Mouse (Mus musculus): Measurements from ENCODE around the gene Myrfl. TPM values are rescaled to one million over a fixed set of nuclear protein-coding genes. Genes with fewer than 3 reads are reported as not detected.

Myrfl gene
- polyA plus RNA-seq, 1 experiment from 2014 or later, result 1.2 TPM

DNA sequence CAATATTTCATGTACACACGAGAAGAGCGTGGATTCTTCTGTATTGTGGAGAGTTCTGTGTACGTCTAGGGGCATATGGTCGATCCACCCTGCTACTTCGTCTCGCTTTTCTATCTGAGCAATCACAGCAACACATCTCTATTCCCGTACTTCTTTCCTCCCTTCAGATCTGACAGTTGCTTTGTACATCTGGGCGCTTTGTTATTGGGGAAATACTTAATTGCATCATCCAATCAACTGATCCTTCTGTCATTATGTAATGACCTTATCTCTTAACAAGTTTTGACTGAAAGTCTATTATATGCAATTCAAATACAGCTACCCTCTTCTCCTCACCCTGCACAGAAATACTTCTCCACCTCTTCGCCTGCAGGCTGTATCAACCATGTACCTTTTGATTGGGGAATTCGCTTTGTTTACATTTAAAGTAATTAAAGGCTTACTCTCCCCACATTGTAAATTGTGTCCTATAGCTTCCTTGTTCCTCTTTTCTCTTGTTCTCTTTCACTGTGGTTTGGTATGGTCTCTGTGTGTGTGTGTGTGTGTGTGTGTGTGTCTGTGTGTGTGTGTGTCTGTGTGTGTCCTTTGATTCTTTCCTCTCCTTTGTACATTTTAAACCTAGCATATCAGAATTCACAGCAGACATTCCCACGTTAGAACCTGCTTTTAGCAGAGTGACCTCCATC lies 29.9 kb upstream of the Myrfl start:
- H3K4me3 ChIP-seq (replicated peaks), result no peak overlapping the region
- no peaks in the 10 kb centered on the region for H3K4me1 ChIP-seq
- H3K9ac ChIP-seq, result no peak overlapping the region
- H3K9me3 ChIP-seq, result no peaks in the 10 kb centered on the region
- 80% methylated on average over 11 of the region's 11 CpGs for WGBS
- no peak for ATAC-seq (ENCODE audit: insufficient read depth, low FRiP score, low read depth)
- H3K4me2 ChIP-seq, result no peak overlapping the region
- no peak overlapping the region for H3K27ac ChIP-seq
- H3K27me3 ChIP-seq (replicated peaks), result no peaks in the 10 kb centered on the region
- H3K36me3 ChIP-seq, result no peaks in the 10 kb centered on the region

DNA sequence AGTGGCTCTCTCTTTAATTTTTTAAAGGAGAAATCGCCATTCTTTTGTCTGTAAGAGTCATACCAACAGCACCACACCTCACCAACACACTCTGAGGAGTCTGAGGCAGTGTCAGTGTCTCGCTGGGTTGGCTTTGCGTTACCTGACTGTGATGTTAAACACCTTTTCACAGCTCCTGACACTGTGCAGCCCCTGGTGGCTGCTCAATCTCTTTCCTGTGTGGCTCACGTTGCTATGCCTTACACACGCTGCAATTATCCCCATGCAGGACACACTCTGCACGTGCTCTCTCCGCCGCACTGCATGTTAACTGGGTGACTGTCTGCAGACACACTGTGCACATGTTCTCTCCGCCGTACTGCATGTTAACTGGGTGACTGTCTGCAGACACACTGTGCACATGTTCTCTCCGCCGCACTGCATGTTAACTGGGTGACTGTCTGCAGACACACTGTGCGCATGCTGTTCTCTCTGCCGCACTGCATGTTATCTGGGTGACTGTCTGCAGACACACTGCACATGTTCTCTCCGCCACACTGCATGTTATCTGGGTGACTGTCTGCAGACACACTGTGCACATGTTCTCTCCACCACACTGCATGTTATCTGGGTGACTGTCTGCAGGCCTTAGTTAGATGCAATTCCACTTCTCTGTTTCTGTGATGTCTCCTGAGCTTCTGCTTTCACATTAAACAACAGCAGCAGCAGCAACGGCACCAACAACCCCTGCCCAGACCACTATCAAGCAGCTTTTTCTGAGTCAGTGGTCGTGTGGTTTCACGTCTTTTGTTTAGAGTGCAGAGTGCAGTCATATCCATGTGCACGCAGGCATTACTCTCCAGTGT lies 27.2 kb upstream of the Myrfl start:
- no peaks in the 10 kb centered on the region for H3K36me3 ChIP-seq
- H3K4me2 ChIP-seq, result no peak overlapping the region
- ATAC-seq (ENCODE audit: insufficient read depth, low FRiP score, low read depth), result no peak
- no peak overlapping the region for H3K9ac ChIP-seq
- no peak overlapping the region for H3K4me3 ChIP-seq (replicated peaks)
- no peak overlapping the region for H3K27ac ChIP-seq
- H3K27me3 ChIP-seq (replicated peaks), result no peaks in the 10 kb centered on the region
- H3K4me1 ChIP-seq, result no peaks in the 10 kb centered on the region
- WGBS, result 90% methylated on average over 19 of the region's 19 CpGs
- H3K9me3 ChIP-seq, result no peaks in the 10 kb centered on the region

DNA sequence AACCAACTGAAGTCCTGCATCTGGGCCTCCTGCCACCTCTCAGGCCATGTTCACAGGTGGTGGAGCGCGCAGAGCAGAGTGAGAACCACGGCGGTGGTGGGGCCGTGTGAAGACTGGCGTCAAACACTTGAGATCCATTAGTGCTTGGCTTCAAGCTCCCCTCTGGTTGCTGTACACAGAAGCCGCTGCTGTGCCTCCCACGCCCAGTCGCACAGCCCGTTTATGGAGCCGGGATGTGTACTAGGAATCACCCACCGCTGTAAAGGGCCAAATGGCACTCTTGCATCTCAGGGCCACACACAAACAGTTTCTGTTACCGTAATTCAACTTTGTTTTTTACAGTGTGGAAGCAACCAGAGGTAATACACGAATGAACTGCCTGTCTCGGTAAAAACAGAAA lies 25.4 kb upstream of the Myrfl start:
- Histone ChIP-seq H3K9ac (no peak overlapping the region), H3K36me3 (0 out of 2 replicates have a peak, but pooled peaks cover 2% of the 10 kb centered on the region), H3K4me1 (no peaks in the 10 kb centered on the region), H3K27ac (no peak overlapping the region), H3K27me3 (replicated peaks) (no peaks in the 10 kb centered on the region), H3K4me2 (no peak overlapping the region), H3K4me3 (replicated peaks) (no peak overlapping the region), H3K9me3 (no peaks in the 10 kb centered on the region)
- 85% methylated on average over 15 of the region's 15 CpGs for WGBS
- ATAC-seq (ENCODE audit: insufficient read depth, low FRiP score, low read depth), result no peak

DNA sequence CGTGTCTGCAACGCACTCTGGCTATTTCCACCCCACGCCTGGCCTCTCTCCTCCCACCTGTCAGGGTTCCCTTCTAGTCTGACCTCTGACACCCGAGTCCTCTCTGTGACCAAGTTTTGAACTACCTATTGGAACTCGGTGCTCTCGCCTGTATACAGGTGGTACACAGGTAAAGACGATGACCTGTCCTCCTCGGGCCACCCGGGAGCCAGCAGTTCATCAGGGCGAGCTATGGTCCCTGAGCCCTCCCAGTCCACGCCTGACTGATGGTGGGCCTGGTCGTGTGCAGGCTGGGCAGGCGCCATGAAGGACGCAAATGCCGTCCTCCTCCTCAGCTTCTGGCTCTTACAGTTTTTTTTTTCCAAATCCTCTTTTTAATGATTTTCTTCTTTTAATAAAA lies 24.7 kb upstream of the Myrfl start:
- no peak for ATAC-seq (ENCODE audit: insufficient read depth, low FRiP score, low read depth)
- Histone ChIP-seq H3K9me3 (no peaks in the 10 kb centered on the region), H3K27ac (no peak overlapping the region), H3K27me3 (replicated peaks) (no peaks in the 10 kb centered on the region), H3K4me2 (no peak overlapping the region), H3K9ac (no peak overlapping the region), H3K36me3 (0 out of 2 replicates have a peak, but pooled peaks cover 2% of the 10 kb centered on the region), H3K4me1 (no peaks in the 10 kb centered on the region), H3K4me3 (replicated peaks) (no peak overlapping the region)
- WGBS, result 81% methylated on average over 15 of the region's 15 CpGs

DNA sequence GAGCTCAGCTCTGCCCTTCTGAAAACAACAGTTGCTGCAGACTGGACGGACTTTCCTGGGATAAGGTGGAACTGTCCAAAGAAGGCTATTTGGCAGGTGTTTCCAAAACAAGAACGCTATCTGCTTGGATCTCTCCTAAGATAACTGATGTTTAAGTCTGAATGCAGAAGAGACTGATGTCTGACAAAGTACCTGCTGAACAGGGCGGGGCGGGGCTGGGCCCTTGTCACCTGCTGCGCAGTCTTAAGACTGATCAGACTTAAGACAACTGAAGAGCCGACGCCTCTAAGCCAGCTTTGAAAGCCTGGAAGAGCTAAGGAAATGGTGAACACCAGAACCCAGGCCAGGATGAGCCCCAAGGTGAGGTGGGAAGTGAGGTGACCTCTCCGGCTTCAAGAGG lies 23.9 kb upstream of the Myrfl start:
- H3K27ac ChIP-seq, result no peak overlapping the region
- no peak overlapping the region for H3K4me2 ChIP-seq
- 0 out of 2 replicates have a peak, but pooled peaks cover 2% of the 10 kb centered on the region for H3K36me3 ChIP-seq
- ATAC-seq (ENCODE audit: insufficient read depth, low FRiP score, low read depth), result no peak
- WGBS, result 88% methylated on average over 8 of the region's 8 CpGs
- H3K9me3 ChIP-seq, result no peaks in the 10 kb centered on the region
- H3K9ac ChIP-seq, result no peak overlapping the region
- no peak overlapping the region for H3K4me3 ChIP-seq (replicated peaks)
- H3K27me3 ChIP-seq (replicated peaks), result no peaks in the 10 kb centered on the region
- H3K4me1 ChIP-seq, result no peaks in the 10 kb centered on the region

DNA sequence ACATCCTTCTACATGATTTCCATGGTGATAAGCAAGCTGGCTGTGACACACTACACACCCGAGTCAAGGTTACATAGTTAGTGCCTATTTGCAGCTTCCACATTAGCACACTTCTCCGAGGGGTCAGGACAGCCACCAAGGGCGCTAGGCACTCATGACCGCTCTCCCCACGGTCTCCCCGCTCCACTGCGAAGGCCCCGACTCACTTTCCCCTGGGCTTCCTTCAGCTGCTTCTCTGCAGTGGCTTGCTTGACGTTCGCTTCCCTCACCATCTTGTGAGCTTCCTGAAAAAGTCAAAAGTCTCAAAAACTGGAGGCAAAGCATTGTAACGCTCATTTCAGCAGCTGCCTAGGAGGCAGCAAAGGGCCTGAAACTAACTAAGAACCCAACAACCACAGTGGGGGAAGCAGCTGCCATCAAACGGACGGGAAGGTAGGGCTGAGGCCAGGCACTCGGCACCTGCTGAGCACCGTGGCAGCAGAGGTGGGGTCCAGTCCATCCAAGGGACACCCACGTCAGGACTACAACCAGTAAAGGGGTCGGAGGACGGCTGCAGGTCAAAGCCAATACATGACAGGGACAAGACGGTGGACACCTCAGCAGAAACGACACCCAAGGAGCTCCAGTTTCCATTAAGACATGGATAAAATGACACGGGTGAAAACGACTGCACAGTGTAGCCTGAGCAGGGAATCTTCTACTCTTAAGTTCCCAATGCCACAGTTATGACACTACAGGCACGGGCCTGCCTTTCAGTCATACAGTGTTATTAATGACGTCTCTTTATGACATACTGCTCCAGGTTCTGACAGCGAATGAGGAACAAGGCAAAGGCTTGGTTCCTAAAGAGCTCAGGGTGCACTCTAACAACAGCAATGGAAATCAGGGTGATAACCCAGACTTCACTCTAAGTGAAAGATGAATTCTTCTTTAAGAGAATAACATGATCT lies 22.9 kb upstream of the Myrfl start:
- Histone ChIP-seq H3K9me3 (no peaks in the 10 kb centered on the region), H3K4me2 (no peak overlapping the region), H3K27ac (no peak overlapping the region), H3K27me3 (replicated peaks) (no peaks in the 10 kb centered on the region), H3K4me3 (replicated peaks) (no peak overlapping the region), H3K9ac (no peak overlapping the region), H3K36me3 (0 out of 2 replicates have a peak, but pooled peaks cover 4% of the 10 kb centered on the region), H3K4me1 (no peaks in the 10 kb centered on the region)
- ATAC-seq (ENCODE audit: insufficient read depth, low FRiP score, low read depth), result no peak
- WGBS, result 83% methylated on average over 25 of the region's 25 CpGs

GRCm38 (mm10) chr10:116916581-116916980 lies 19.9 kb upstream of the Myrfl start:
- no peak overlapping the region for H3K9ac ChIP-seq
- ATAC-seq (ENCODE audit: insufficient read depth, low FRiP score, low read depth), result no peak
- H3K27me3 ChIP-seq (replicated peaks), result no peaks in the 10 kb centered on the region
- no peak overlapping the region for H3K4me2 ChIP-seq
- WGBS, result 82% methylated on average over 8 of the region's 8 CpGs
- H3K4me3 ChIP-seq (replicated peaks), result no peak overlapping the region
- no peaks in the 10 kb centered on the region for H3K4me1 ChIP-seq
- H3K27ac ChIP-seq, result no peak overlapping the region
- H3K9me3 ChIP-seq, result no peaks in the 10 kb centered on the region
- H3K36me3 ChIP-seq, result 0 out of 2 replicates have a peak, but pooled peaks cover 6% of the 10 kb centered on the region

DNA sequence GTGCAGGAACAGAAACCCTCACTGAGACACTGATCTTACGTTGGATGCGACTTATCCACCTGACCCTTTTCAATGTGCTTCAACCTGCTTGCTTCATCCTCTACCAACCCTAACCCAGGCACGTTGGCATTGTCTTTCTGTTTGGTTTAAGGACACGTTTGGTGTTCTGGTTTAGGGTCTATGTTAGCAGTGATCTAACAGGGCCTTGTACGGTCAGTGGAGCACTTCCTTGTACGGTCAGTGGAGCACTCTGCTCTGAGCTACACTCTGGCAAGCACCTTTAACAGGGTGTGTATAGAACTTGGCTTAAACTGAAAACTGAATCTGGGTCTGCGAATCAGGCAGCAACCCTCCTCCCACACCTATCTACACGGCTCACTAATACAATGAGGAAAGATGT lies 18.6 kb upstream of the Myrfl start:
- Histone ChIP-seq H3K9ac (no peak overlapping the region), H3K27ac (no peak overlapping the region), H3K4me3 (replicated peaks) (no peak overlapping the region), H3K36me3 (0 out of 2 replicates have a peak, but pooled peaks cover 6% of the 10 kb centered on the region), H3K9me3 (no peaks in the 10 kb centered on the region), H3K4me1 (no peaks in the 10 kb centered on the region), H3K27me3 (replicated peaks) (no peaks in the 10 kb centered on the region), H3K4me2 (no peak overlapping the region)
- WGBS, result 92% methylated on average over 8 of the region's 8 CpGs
- no peak for ATAC-seq (ENCODE audit: insufficient read depth, low FRiP score, low read depth)

DNA sequence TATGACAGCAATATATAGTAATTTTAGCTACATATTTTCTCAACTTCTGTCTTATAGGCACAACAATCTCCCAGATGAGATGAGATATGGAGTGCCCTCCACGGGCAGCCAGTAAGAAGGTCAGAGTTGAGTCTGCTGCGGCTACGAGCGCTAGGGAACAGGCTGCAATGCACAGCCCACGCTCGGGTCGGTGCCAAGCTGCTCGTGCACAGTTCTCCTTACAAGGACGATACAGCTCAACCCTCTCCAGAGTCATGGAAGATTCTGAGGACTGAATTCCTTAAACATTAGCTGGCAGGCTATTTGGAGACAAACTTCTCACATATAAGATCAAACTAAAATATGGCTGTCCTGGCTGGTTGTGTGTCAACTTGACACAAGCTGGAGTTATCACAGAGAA lies 17.9 kb upstream of the Myrfl start:
- no peak overlapping the region for H3K4me3 ChIP-seq (replicated peaks)
- 0 out of 2 replicates have a peak, but pooled peaks cover 13% of the 10 kb centered on the region for H3K36me3 ChIP-seq
- no peaks in the 10 kb centered on the region for H3K4me1 ChIP-seq
- ATAC-seq (ENCODE audit: insufficient read depth, low FRiP score, low read depth), result no peak; the same call in 1 of the 2 replicates
- WGBS, result 81% methylated on average over 9 of the region's 9 CpGs
- no peaks in the 10 kb centered on the region for H3K27me3 ChIP-seq (replicated peaks)
- no peak overlapping the region for H3K27ac ChIP-seq
- no peaks in the 10 kb centered on the region for H3K9me3 ChIP-seq
- no peak overlapping the region for H3K9ac ChIP-seq
- H3K4me2 ChIP-seq, result no peak overlapping the region

GRCm38 (mm10) chr10:116913647-116914273 lies 17.0 kb upstream of the Myrfl start:
- peak; percentile 65 for ATAC-seq (ENCODE audit: insufficient read depth, low FRiP score, low read depth)
- Histone ChIP-seq H3K4me3 (replicated peaks) (no peak overlapping the region), H3K4me1 (no peaks in the 10 kb centered on the region), H3K4me2 (no peak overlapping the region), H3K9ac (no peak overlapping the region), H3K27ac (no peak overlapping the region; the same call in 1 of the 2 replicates), H3K9me3 (no peaks in the 10 kb centered on the region), H3K36me3 (0 out of 2 replicates have a peak, but pooled peaks cover 14% of the 10 kb centered on the region), H3K27me3 (replicated peaks) (no peaks in the 10 kb centered on the region)
- 75% methylated on average over 17 of the region's 17 CpGs for WGBS

GRCm38 (mm10) chr10:116912850-116913249 lies 16.1 kb upstream of the Myrfl start:
- Histone ChIP-seq H3K4me1 (no peaks in the 10 kb centered on the region), H3K9me3 (no peaks in the 10 kb centered on the region), H3K27ac (0 out of 2 replicates have a peak overlapping the region, but pooled peaks have one; percentile 19), H3K4me2 (no peak overlapping the region), H3K27me3 (replicated peaks) (no peaks in the 10 kb centered on the region), H3K9ac (no peak overlapping the region), H3K4me3 (replicated peaks) (no peak overlapping the region), H3K36me3 (0 out of 2 replicates have a peak, but pooled peaks cover 12% of the 10 kb centered on the region)
- 83% methylated on average over 9 of the region's 9 CpGs for WGBS
- no peak for ATAC-seq (ENCODE audit: insufficient read depth, low FRiP score, low read depth)

Data from stomach, embryonic 15.5 days (tissue).